Mouse (Mus musculus) macrophage (primary cell): ENCODE results near the gene Lrmda. TPM values are rescaled to one million over a fixed set of nuclear protein-coding genes. Genes with fewer than 3 reads are reported as not detected.
A peak's percentile ranks its signal among the peaks of the same experiment; 100 is the strongest.

Experiments used
- H3K27ac ChIP-seq: fragments of 350-480 bp; formaldehyde crosslinking; 2 replicates; pipeline ENCODE4 v1.9.0; 2021
- H3K36me3 ChIP-seq: fragments of 350-480 bp; formaldehyde crosslinking; 2 replicates; pipeline ENCODE4 v1.9.0; 2021; ENCODE audit errors: inconsistent target
- H3K4me3 ChIP-seq: fragments of 350-480 bp; formaldehyde crosslinking; 2 replicates; pipeline ENCODE4 v1.9.0; 2021; ENCODE audit errors: inconsistent target
- H3K79me2 ChIP-seq: fragments of 350-480 bp; formaldehyde crosslinking; 2 replicates; pipeline ENCODE4 v1.9.0; 2021; ENCODE audit errors: inconsistent target
- WGBS: methylation state at CpG from one replicate; pipeline ENCODE4 v1.1.7; 2026; ENCODE audit warnings: inconsistent platforms; ENCODE audit not compliant: missing documents; 5-methylcytosine and 5-hydroxymethylcytosine counted together
- polyA plus RNA-seq: library from polyadenylated mRNA; stranded (reverse); fragments of 250-400 nt; gene quantifications from 3 replicates; pipeline ENCODE4 v1.2.4, GENCODE M21; 2018; ENCODE audit warnings: inconsistent platforms

Lrmda gene
- polyA plus RNA-seq, 1 experiment from 2014 or later, result 18.1 TPM

DNA sequence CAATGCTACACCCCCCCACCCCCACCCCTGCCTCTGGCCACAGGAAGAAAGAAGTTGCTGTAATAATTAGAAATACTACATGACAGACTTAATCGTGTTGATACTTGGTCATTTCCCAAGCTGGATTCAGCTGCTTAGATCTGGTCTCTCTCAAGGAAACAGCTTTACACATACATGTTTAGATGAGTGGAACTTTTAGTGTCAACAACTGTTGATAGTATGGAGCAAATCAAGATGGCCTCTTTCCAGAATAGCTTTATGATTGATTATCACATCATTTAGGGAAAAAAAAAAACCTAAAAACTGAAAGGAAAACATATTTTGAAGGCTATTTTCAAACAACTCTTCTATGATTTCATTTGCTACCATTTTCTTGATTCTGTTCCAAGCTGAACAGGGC is 791.0 kb downstream of the Lrmda start:
- H3K79me2 ChIP-seq, result no peaks in the 10 kb centered on the region
- H3K27ac ChIP-seq, result no peak overlapping the region
- WGBS, result 62% methylated on average over 1 of the region's 1 CpGs
- H3K36me3 ChIP-seq, result no peaks in the 10 kb centered on the region
- no peak overlapping the region for H3K4me3 ChIP-seq

DNA sequence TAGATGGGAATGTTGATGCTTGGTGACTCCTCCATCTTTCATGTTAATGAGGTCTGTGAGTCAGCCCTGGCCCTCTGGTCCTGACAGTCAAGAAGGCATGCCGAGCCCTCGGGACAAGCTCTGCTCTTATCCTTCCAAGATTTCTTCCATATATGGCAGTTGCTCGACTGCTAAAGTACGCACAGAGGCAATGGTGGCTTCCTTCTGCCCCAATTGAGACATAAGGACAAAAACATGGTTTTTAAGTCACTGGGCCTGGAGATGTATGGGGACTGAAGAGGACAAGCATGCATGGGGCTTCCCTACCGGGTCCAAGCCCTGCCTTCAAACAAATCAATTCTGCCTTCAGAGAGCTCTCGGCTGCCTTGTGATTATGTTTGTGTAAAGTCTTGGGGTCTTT is 793.3 kb downstream of the Lrmda start:
- WGBS, result 95% methylated on average over 6 of the region's 6 CpGs
- Histone ChIP-seq H3K27ac (peak overlapping the region; percentile 15; the same call in 1 of the 2 replicates), H3K79me2 (no peaks in the 10 kb centered on the region), H3K36me3 (no peaks in the 10 kb centered on the region), H3K4me3 (no peak overlapping the region)

DNA sequence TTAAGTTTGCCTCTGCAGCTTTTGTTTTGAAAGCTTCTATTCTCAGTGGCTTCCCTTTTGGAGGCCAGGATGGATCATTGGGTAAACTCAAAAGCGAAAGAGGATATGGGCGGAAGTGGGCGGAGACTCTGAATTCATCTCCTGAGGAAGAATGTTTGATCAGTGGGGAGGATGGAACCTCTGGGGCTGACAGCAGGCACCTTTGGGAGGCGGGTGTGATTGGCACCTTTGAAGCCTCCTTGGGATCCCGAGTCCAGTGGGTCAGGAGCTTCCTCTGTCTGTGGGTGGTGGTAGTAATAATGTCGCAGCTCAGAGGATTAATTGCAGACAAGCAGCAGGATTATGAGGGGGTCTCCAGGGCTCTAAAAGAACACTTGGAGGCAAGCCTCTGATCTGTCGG is 793.9 kb downstream of the Lrmda start:
- 57% methylated on average over 6 of the region's 7 CpGs for WGBS
- Histone ChIP-seq H3K36me3 (no peaks in the 10 kb centered on the region), H3K27ac (peak overlapping the region; percentile 15; the same call in 1 of the 2 replicates), H3K79me2 (no peaks in the 10 kb centered on the region), H3K4me3 (no peak overlapping the region)

DNA sequence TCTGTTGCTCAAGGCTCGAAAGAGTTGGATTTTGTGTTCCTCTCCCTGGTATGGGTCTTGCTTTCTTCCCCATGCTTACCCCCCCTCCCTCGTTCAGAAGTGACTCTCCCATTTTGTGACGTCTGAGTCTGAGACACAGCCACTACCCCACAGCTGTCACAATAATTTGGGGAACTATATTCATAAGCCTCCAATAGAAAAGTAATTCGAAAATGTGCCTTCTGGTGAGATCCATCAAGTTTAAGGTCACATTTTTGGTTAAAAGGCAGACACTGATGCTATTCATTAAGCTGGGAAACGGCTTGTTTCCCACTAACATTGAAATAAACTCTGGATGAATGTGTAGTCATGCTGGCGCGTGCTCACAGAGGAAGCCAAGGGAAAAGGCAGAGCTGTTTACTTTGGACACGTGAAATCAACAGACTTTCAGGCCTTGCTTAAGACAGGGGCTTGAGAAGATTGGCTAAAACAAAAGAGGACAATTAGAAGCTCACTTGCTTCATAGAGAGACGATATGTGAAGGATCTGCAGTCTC is 795.4 kb downstream of the Lrmda start:
- 74% methylated on average over 9 of the region's 9 CpGs for WGBS
- Histone ChIP-seq H3K4me3 (no peak overlapping the region), H3K36me3 (no peaks in the 10 kb centered on the region), H3K27ac (no peak overlapping the region), H3K79me2 (no peaks in the 10 kb centered on the region)

DNA sequence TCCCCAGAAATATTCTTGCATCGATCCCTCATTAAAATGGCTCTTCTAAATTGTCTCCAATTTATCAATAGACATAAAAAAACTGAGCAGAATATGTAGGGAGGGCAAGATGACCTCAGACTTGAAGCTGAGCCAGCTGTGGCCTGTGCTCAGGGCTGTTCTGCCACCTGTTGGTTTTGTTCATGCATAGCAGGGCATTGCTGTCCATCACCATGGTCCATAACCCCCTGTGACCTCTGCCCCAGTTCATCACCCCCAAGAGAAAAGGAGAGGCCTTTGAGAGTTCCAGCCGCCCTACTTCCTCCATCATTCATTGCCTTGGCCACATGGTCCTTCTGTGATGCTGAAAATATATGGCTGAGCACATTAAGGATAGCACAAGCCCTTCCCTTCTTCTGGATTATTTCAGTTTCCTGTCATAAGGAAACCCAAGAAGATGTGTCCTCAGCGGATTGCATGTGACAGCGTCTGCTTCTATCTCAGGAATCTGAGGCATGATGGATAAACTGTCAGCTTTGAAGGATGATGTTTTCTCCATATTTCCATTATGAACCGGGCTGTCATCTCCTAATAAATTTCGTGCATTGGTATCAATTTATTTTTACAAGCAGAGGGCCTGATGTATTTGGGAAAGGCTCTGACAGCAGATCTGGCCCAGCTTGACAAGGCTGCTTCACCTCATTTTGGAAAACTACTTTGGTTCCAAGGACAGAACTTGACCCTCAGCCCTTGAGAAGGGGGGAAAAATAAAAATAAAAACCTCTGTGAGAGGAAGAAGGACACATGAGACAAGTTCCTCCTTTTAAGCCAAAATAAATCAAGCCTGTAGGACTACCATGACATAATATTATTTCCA is 798.1 kb downstream of the Lrmda start:
- no peaks in the 10 kb centered on the region for H3K36me3 ChIP-seq
- H3K27ac ChIP-seq, result peak overlapping the region; percentile 28
- WGBS, result 89% methylated on average over 6 of the region's 6 CpGs
- no peaks in the 10 kb centered on the region for H3K79me2 ChIP-seq
- H3K4me3 ChIP-seq, result no peak overlapping the region

DNA sequence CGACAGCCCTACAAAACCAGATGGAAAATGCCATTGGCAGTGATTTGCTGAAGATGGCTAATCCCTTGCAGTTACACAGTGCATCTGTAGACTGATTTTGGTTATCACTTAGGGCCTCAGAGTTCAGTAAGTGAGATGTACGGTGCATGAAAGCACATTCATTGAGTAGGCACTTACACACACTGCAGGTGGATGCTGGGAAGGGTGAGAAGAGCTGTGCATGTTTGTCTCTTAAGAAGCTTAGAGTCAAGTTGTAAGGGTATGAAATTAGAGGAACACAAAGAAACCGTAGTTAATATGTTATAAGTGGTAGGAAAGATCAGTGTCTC is 798.7 kb downstream of the Lrmda start:
- H3K27ac ChIP-seq, result no peak overlapping the region
- no peaks in the 10 kb centered on the region for H3K79me2 ChIP-seq
- H3K36me3 ChIP-seq, result no peaks in the 10 kb centered on the region
- 63% methylated on average over 3 of the region's 3 CpGs for WGBS
- no peak overlapping the region for H3K4me3 ChIP-seq

DNA sequence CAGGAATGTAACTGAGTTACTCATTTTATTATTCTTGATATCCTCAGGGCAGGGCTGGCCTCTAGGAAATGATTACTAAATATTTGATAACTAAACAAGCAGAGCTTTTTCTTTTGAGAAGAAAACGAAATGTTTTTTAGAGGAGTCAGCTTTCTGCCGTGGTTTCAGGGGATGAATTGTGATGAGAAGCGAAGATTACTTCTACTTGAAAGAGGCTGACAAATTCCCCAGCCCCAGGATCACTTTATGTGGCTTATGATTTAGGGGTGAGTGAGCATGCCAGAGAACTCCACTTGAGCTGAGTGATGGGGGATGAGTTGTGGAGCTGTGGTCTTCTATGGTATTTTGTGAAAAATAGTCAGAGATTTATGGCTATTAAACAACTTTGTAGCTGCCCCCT is 803.4 kb downstream of the Lrmda start:
- Histone ChIP-seq H3K4me3 (no peak overlapping the region), H3K79me2 (no peaks in the 10 kb centered on the region), H3K27ac (no peak overlapping the region), H3K36me3 (no peaks in the 10 kb centered on the region)
- 100% methylated on average over 3 of the region's 3 CpGs for WGBS

DNA sequence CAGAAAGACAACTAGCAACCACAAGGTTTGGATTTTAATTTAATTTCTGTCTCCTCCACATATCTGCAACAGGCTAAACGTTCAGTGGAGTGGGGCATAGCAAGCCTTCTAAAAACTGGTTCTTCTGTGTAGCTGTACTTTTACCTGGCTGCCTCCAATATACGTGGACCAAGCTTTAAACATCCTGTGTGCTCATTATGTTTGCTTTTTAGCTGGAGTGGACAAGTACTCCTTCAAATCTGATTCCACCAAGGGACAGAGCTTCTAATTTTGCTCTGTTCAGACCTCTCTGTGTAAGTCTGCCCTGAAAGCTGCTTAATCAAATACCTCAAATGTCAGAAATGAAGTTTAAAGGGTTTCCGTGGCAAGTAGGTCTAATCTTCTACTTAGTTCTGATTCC is 807.3 kb downstream of the Lrmda start:
- H3K4me3 ChIP-seq, result no peak overlapping the region
- no peaks in the 10 kb centered on the region for H3K79me2 ChIP-seq
- no peaks in the 10 kb centered on the region for H3K36me3 ChIP-seq
- no peak overlapping the region for H3K27ac ChIP-seq
- WGBS, result 81% methylated on average over 3 of the region's 3 CpGs

DNA sequence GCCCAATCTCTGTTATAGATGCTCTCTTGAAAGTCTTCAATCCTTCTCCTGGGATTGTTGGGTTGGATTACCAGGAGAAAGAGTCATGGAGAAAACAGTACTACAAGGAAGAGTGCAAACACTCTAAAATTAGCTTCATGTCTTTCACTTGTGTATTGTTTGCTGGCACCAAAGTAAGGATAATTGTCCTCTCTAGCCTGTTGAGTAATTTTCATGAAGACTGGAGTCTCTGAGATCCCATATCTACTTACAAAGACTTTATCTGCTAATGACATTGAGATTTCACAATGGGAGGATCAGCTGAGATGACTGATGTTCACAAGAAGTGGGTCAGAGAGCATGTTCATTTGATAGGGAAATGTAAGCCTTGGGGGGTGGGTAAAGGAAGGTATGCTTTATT is 817.5 kb downstream of the Lrmda start:
- H3K36me3 ChIP-seq, result no peaks in the 10 kb centered on the region
- H3K27ac ChIP-seq, result no peak overlapping the region
- H3K4me3 ChIP-seq, result no peak overlapping the region
- H3K79me2 ChIP-seq, result no peaks in the 10 kb centered on the region

DNA sequence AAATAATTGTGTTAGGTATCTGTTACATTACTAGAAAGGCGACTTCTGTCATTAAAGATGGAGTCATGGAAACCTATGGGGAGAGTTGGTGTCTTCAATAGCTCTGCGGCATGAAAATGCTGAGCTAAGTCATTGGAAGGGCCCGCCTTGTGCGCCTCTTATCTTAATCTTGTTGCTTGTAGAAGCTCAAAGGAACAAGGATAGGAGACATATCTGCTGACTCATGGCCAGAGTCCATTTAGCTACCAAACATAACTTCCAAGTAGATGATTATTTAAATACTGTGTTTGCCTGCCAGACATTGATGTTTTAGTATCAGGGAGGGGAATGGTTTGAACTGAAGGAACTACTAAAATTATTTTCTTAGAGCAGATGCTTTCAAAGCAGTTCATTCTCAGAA is 821.6 kb downstream of the Lrmda start:
- H3K36me3 ChIP-seq, result no peaks in the 10 kb centered on the region
- no peak overlapping the region for H3K4me3 ChIP-seq
- H3K79me2 ChIP-seq, result no peaks in the 10 kb centered on the region
- H3K27ac ChIP-seq, result no peak overlapping the region
- 87% methylated on average over 4 of the region's 4 CpGs for WGBS

DNA sequence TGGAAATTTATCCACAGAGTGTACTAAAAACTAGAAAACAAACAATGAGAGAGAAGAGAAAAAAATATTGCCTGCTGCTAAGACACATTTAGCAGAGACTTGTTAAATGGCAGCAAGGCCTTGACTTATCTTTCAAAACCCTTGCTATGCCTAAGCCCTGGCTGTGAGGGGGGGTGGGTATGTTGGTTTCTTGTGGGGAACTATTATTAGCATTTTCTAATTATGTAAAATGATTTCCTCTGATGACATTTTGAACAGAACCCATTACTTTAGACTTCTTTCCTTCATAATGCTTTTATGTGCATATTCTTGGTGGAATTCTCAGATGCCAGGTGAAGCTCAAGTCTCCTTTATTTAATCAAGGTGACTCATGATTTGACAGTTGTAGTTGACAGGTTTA is 824.5 kb downstream of the Lrmda start:
- Histone ChIP-seq H3K27ac (no peak overlapping the region), H3K79me2 (no peaks in the 10 kb centered on the region), H3K36me3 (no peaks in the 10 kb centered on the region), H3K4me3 (no peak overlapping the region)

DNA sequence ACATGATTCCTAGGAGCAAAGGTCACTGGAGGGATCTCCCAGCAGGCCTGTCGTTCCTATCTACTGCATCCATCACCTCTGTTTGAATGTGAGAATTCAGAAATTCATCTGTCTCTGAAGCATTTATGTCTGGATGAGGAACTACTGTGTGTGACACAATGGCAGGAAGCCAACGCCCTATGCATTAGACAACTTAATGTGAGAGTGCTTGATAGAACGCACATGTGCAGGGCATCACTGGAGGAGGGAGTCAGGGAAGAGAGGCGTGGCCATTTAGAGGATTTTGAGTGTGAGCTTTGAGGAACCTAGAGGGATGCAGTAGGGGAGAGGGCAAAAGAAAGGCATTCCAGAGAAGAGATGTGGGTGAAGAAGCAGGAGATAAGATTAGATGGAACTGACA is 825.9 kb downstream of the Lrmda start:
- no peaks in the 10 kb centered on the region for H3K79me2 ChIP-seq
- H3K36me3 ChIP-seq, result no peaks in the 10 kb centered on the region
- H3K4me3 ChIP-seq, result no peak overlapping the region
- no peak overlapping the region for H3K27ac ChIP-seq
- WGBS, result 68% methylated on average over 3 of the region's 4 CpGs

DNA sequence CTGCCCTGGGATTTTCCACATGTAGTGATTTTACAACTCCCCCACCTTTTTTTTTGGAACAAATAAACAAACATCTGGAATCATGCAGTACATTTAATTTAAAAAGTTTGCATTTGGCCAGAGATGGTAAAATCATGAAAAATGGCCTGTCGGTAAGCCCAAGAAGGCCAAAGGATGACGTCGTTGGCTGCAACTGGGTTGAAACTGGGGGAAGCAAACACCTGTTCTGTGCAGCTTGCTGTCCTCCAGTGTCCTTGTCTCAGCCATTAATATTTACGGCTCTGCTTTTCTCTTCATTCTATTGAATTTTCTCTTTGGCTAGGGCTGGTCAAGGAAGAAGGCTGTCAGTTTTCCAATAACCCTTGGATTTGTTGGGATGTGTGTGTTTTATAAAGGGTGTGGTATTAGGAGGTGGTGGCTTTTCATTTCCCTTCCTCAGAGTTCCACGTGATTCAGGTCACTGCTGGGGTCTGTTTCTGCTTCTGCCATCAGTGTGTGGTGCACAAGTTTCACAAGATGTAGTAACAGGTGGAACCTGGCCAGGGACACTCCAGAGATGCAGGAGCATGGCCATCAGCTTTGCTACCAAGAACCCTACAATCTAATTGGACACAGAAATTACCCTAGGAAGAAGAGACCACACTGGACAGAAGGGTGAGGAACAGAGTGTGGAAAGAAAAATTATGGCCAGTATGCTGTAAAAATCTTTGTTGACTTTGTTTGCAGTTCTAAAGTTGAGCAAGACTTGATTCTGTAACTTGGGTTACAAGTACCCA is 827.7 kb downstream of the Lrmda start:
- Histone ChIP-seq H3K79me2 (no peaks in the 10 kb centered on the region), H3K36me3 (no peaks in the 10 kb centered on the region), H3K27ac (no peak overlapping the region), H3K4me3 (no peak overlapping the region)
- WGBS, result 77% methylated on average over 5 of the region's 5 CpGs

DNA sequence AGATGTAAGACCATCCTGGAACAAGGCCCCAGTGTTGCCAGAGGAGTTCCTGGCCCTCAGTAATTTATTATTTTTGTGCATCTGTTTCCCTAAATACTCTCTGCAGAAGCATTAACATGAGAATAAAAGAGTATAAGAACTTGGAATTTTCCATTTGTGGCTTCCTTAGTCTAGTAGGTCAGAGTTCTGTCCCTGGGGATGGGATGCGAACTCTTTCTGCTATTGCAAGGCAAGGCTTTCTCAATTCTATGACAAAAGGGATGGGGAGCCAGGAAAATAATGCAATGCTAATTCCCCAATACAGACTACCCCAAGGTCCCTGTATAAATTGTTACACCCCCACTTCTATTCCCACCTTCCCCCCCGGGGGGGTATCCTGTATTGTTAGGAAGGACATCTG is 829.6 kb downstream of the Lrmda start:
- no peaks in the 10 kb centered on the region for H3K36me3 ChIP-seq
- no peak overlapping the region for H3K4me3 ChIP-seq
- WGBS, result 83% methylated on average over 2 of the region's 2 CpGs
- no peaks in the 10 kb centered on the region for H3K79me2 ChIP-seq
- H3K27ac ChIP-seq, result no peak overlapping the region

DNA sequence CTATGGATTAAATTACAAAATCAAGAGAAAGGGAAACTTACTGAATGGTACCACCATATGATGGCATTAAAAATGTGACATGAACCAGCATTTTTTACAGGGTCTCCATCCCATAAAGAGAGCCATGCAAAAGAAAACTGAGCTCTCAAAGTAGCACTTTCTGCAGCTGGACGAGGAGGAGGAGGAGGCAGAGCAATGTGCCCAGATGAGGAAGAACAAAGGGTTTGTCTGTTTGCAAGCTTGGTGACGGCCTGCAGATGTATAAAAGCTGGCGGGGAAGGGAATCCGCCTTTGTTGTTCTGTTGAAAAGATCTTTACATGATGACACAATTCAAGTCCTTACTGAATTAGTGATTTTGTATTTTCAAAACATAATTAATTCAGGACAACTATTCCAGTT is 841.1 kb downstream of the Lrmda start:
- Histone ChIP-seq H3K36me3 (no peaks in the 10 kb centered on the region), H3K4me3 (no peak overlapping the region), H3K27ac (no peak overlapping the region), H3K79me2 (no peaks in the 10 kb centered on the region)
- WGBS, result 92% methylated on average over 4 of the region's 4 CpGs
